Mouse (Mus musculus): ENCODE results near the gene Dnajc5g.

Dnajc5g gene

GRCm38 (mm10) chr5:31105814-31106335 is at the start of gene Dnajc5g:
TSS of gene Dnajc5g (plus strand) at chr5:31106285.
- no peak for DNase-seq

- no peak for DNase-seq
Observed at GRCm38 (mm10) chr5:31069810-31070209, 36.3 kb upstream of the Dnajc5g start.

GRCm38 (mm10) chr5:31071059-31071458 is 35.0 kb upstream of the Dnajc5g start:
- DNase-seq, result no peak

- peak in 1 of 2 experiments; percentile 29 for DNase-seq
Observed at GRCm38 (mm10) chr5:31071821-31072220, 34.3 kb upstream of the Dnajc5g start.

- DNase-seq, result peak in 1 of 2 experiments; percentile 21
Observed at GRCm38 (mm10) chr5:31073176-31073575, 32.9 kb upstream of the Dnajc5g start.

GRCm38 (mm10) chr5:31076346-31076745 is 29.7 kb upstream of the Dnajc5g start:
- DNase-seq, result peak in 1 of 2 experiments; percentile 29

- DNase-seq, result no peak
Observed at GRCm38 (mm10) chr5:31080059-31080794, 25.9 kb upstream of the Dnajc5g start.

GRCm38 (mm10) chr5:31080795-31081164 is 25.3 kb upstream of the Dnajc5g start:
- DNase-seq, result no peak

- DNase-seq, result peak in 1 of 2 experiments; percentile 61
Observed at GRCm38 (mm10) chr5:31081386-31081785, 24.7 kb upstream of the Dnajc5g start.

GRCm38 (mm10) chr5:31082355-31082754 is 23.7 kb upstream of the Dnajc5g start:
- peak; percentile 70 to 79 for DNase-seq

GRCm38 (mm10) chr5:31082935-31083625 is 23.0 kb upstream of the Dnajc5g start:
- DNase-seq, result peak; percentile 41 to 68

- DNase-seq, result no peak
Observed at GRCm38 (mm10) chr5:31083949-31084348, 22.1 kb upstream of the Dnajc5g start.

GRCm38 (mm10) chr5:31086606-31087005 is 19.5 kb upstream of the Dnajc5g start:
- DNase-seq, result no peak

GRCm38 (mm10) chr5:31087131-31087530 is 19.0 kb upstream of the Dnajc5g start:
- no peak for DNase-seq

GRCm38 (mm10) chr5:31092231-31092975 is 13.7 kb upstream of the Dnajc5g start:
- DNase-seq, result no peak

- DNase-seq, result peak; percentile 73 to 80
Observed at GRCm38 (mm10) chr5:31093151-31094041, 12.7 kb upstream of the Dnajc5g start.

GRCm38 (mm10) chr5:31094100-31094798 is 11.8 kb upstream of the Dnajc5g start:
- no peak for DNase-seq

GRCm38 (mm10) chr5:31094799-31095691 is 11.0 kb upstream of the Dnajc5g start:
- peak; percentile 45 to 65 for DNase-seq

- no peak for DNase-seq
Observed at GRCm38 (mm10) chr5:31095711-31096480, 10.2 kb upstream of the Dnajc5g start.

Measured in kidney, postnatal 25 days (tissue).